Mouse (Mus musculus) CH12.LX (cell line): Measurements from ENCODE around the gene Gls. TPM values are rescaled to one million over a fixed set of nuclear protein-coding genes. Genes with fewer than 3 reads are reported as not detected.

Source experiments
- DNase-seq: peaks from one replicate; pipeline ENCODE4 v3.0.0-alpha.2; 2013; ENCODE audit errors: extremely low read depth
- H3K27ac ChIP-seq: 2 replicates; pipeline ENCODE4 v1.5.1; 2012; ENCODE audit warnings: low read depth, mild to moderate bottlenecking, control low read depth, moderate library complexity; ENCODE audit not compliant: insufficient read depth
- H3K27me3 ChIP-seq: replicated peaks from 2 replicates; pipeline ENCODE3; 2012; ENCODE audit warnings: inconsistent platforms
- H3K36me3 ChIP-seq, 2 experiments: replicated peaks in 1 of 2; 2 replicates each; pipeline versions ENCODE3 to v1.6.1; 2012; ENCODE audit warnings: inconsistent platforms in 1 of 2, low read length in 1 of 2, mild to moderate bottlenecking in 1 of 2, mixed read lengths in 1 of 2, moderate library complexity in 1 of 2; ENCODE audit not compliant: control insufficient read depth in 1 of 2, insufficient read depth in 1 of 2
- H3K4me1 ChIP-seq, 2 experiments: 2 replicates each; pipeline ENCODE4 v1.6.1; 2012; ENCODE audit warnings: inconsistent platforms in 1 of 2, moderate library complexity in 1 of 2; ENCODE audit not compliant: insufficient read depth in 2 of 2, control insufficient read depth in 1 of 2
- H3K4me2 ChIP-seq: 2 replicates; pipeline ENCODE4 v1.6.1; 2012; ENCODE audit warnings: low read depth, mild to moderate bottlenecking, control low read depth; ENCODE audit not compliant: poor library complexity, insufficient read depth, severe bottlenecking
- H3K4me3 ChIP-seq, 3 experiments: fragments of 150-350 bp in 1 of 3; sonication (generic) in 1 of 3; replicated peaks in 1 of 3; 2 replicates each; pipeline versions ENCODE3 to v1.5.1; 2011 to 2012; ENCODE audit warnings: low read depth in 2 of 3, low read length in 2 of 3, mild to moderate bottlenecking in 2 of 3, moderate library complexity in 2 of 3, control low read depth in 1 of 3, improper control_type of control experiment in 1 of 3, inconsistent platforms in 1 of 3, mixed read lengths in 1 of 3; ENCODE audit not compliant: poor library complexity in 1 of 3
- H3K79me2 ChIP-seq: replicated peaks from 2 replicates; pipeline ENCODE4 v1.6.1; 2012; ENCODE audit warnings: mild to moderate bottlenecking, moderate library complexity; ENCODE audit not compliant: control insufficient read depth, poor library complexity, insufficient read depth, severe bottlenecking; ENCODE audit errors: extremely low read depth
- H3K9ac ChIP-seq: 2 replicates; pipeline ENCODE4 v1.6.1; 2012; ENCODE audit warnings: low read depth, mild to moderate bottlenecking, control low read depth, moderate library complexity; ENCODE audit not compliant: insufficient read depth
- H3K9me3 ChIP-seq: replicated peaks from 2 replicates; pipeline ENCODE3; 2012; ENCODE audit warnings: low read length, inconsistent platforms, mixed read lengths
- CHD1 ChIP-seq: IDR thresholded peaks from 2 replicates; pipeline ENCODE4 v1.6.1; 2012; ENCODE audit warnings: low read depth, low read length, improper control_type of control experiment, inconsistent platforms
- CHD2 ChIP-seq: IDR thresholded peaks from 2 replicates; pipeline ENCODE4 v1.6.1; 2011; ENCODE audit warnings: low read length, improper control_type of control experiment
- E2F4 ChIP-seq: IDR thresholded peaks from 2 replicates; pipeline ENCODE4 v1.6.1; 2011; ENCODE audit warnings: low read depth, low read length, improper control_type of control experiment; ENCODE audit not compliant: insufficient replicate concordance
- ELF1 ChIP-seq: IDR thresholded peaks from 2 replicates; pipeline ENCODE4 v1.6.1; 2014; ENCODE audit warnings: low read depth, mild to moderate bottlenecking, inconsistent platforms, low read length, improper control_type of control experiment
- ETS1 ChIP-seq: conservative IDR thresholded peaks from 2 replicates; pipeline ENCODE4 v1.6.1; 2012; ENCODE audit warnings: low read depth, mild to moderate bottlenecking, inconsistent platforms, low read length, improper control_type of control experiment, moderate library complexity
- GABPA ChIP-seq: IDR thresholded peaks from 2 replicates; pipeline ENCODE4 v1.6.1; 2012; ENCODE audit warnings: low read depth, low read length, improper control_type of control experiment, inconsistent platforms; ENCODE audit not compliant: insufficient replicate concordance
- HCFC1 ChIP-seq: IDR thresholded peaks from 2 replicates; pipeline ENCODE4 v1.6.1; 2012; ENCODE audit warnings: low read depth, mild to moderate bottlenecking, inconsistent platforms, low read length, improper control_type of control experiment
- JUN ChIP-seq: IDR thresholded peaks from 2 replicates; pipeline ENCODE4 v1.6.1; 2011; ENCODE audit warnings: low read depth, mild to moderate bottlenecking, low read length, improper control_type of control experiment, moderate library complexity; ENCODE audit not compliant: insufficient read depth
- KAT2A ChIP-seq: IDR thresholded peaks from 2 replicates; pipeline ENCODE4 v1.6.1; 2012; ENCODE audit warnings: low read length, improper control_type of control experiment, inconsistent platforms; ENCODE audit not compliant: insufficient replicate concordance
- MAFK ChIP-seq: IDR thresholded peaks from 2 replicates; pipeline ENCODE4 v1.6.1; 2011; ENCODE audit warnings: low read length, improper control_type of control experiment; ENCODE audit not compliant: insufficient replicate concordance
- MAX ChIP-seq: IDR thresholded peaks from 2 replicates; pipeline ENCODE4 v1.6.1; 2011; ENCODE audit warnings: low read length, improper control_type of control experiment
- MAZ ChIP-seq: IDR thresholded peaks from 2 replicates; pipeline ENCODE4 v1.6.1; 2012; ENCODE audit warnings: low read depth, mild to moderate bottlenecking, inconsistent platforms, low read length, improper control_type of control experiment, moderate library complexity
- MEF2A ChIP-seq: IDR thresholded peaks from 2 replicates; pipeline ENCODE4 v1.6.1; 2014; ENCODE audit warnings: low read depth, mild to moderate bottlenecking, inconsistent platforms, low read length, improper control_type of control experiment, borderline replicate concordance
- NRF1 ChIP-seq: IDR thresholded peaks from 2 replicates; pipeline ENCODE4 v1.6.1; 2014; ENCODE audit warnings: low read depth, mild to moderate bottlenecking, inconsistent platforms, low read length, improper control_type of control experiment, moderate library complexity
- PAX5 ChIP-seq: IDR thresholded peaks from 2 replicates; pipeline ENCODE4 v1.6.1; 2012; ENCODE audit warnings: low read length, inconsistent platforms, mixed read lengths
- POLR2AphosphoS2 ChIP-seq: IDR thresholded peaks from 2 replicates; pipeline ENCODE4 v1.6.1; 2011; ENCODE audit warnings: low read depth, low read length, improper control_type of control experiment
- SMC3 ChIP-seq: IDR thresholded peaks from 2 replicates; pipeline ENCODE4 v1.6.1; 2011; ENCODE audit warnings: low read depth, low read length, improper control_type of control experiment
- TBP ChIP-seq: conservative IDR thresholded peaks from 2 replicates; pipeline ENCODE4 v1.6.1; 2011; ENCODE audit warnings: low read depth, low read length, improper control_type of control experiment
- TCF12 ChIP-seq: IDR thresholded peaks from 2 replicates; pipeline ENCODE4 v1.6.1; 2014; ENCODE audit warnings: low read depth, mild to moderate bottlenecking, inconsistent platforms, low read length, improper control_type of control experiment
- UBTF ChIP-seq: IDR thresholded peaks from 2 replicates; pipeline ENCODE4 v1.6.1; 2012; ENCODE audit warnings: low read depth, mild to moderate bottlenecking, inconsistent platforms, low read length, improper control_type of control experiment, moderate library complexity
- USF2 ChIP-seq: conservative IDR thresholded peaks from 2 replicates; pipeline ENCODE4 v1.6.1; 2011; ENCODE audit warnings: low read depth, low read length, improper control_type of control experiment
- ZC3H11A ChIP-seq: IDR thresholded peaks from 2 replicates; pipeline ENCODE4 v1.6.1; 2012; ENCODE audit warnings: low read depth, mild to moderate bottlenecking, inconsistent platforms, low read length, improper control_type of control experiment
- ZKSCAN1 ChIP-seq: IDR thresholded peaks from 2 replicates; pipeline ENCODE4 v1.6.1; 2012; ENCODE audit warnings: low read depth, inconsistent platforms, low read length, improper control_type of control experiment, borderline replicate concordance
- ZMIZ1 ChIP-seq: IDR thresholded peaks from 2 replicates; pipeline ENCODE4 v1.6.1; 2012; ENCODE audit warnings: low read depth, mild to moderate bottlenecking, inconsistent platforms, low read length, improper control_type of control experiment
- dilution Hi-C: fragments of 300-500 bp; cut with MboI; formaldehyde crosslinking; loops from 2 replicates; pipeline ENCODE4 v1.14.3; 2020; ENCODE audit warnings: low sequenced_read_pairs; ENCODE audit not compliant: extremely low pct_unique_long_range_greater_than_20kb, extremely low pct_ligation_motif_present
- in situ Hi-C: fragments of 300-500 bp; cut with MboI; formaldehyde crosslinking; loops from 3 replicates; pipeline ENCODE4 v1.14.3; 2019; ENCODE audit warnings: low sequenced_read_pairs, low pct_ligation_motif_present, low pct_unique_long_range_greater_than_20kb, mixed read lengths
- polyA plus RNA-seq: library from polyadenylated mRNA; unstranded; fragments of >175 nt; gene quantifications from 2 replicates; pipeline ENCODE4 v1.2.1, GENCODE M21; 2012; ENCODE audit warnings: low read depth; ENCODE audit not compliant: insufficient read length
- total RNA-seq, 2 experiments: library from RNA; depleted of rRNA; stranded (reverse); fragments of 300-350 nt in 1 of 2; fragments of >200 nt in 1 of 2; gene quantifications; 2 replicates each; pipeline ENCODE4 v1.2.3; 2012 to 2014

Gene Gls
- total and polyA plus RNA-seq, 3 experiments, result 107 to 182 (median 150) TPM

- in situ Hi-C loops, result no loop called here
- Histone ChIP-seq H3K27ac (no peak overlapping the region), H3K9ac (no peak overlapping the region)
These were observed 51.0 kb downstream of the Gls start for GRCm38 (mm10) chr1:52181994-52182393.

DNA sequence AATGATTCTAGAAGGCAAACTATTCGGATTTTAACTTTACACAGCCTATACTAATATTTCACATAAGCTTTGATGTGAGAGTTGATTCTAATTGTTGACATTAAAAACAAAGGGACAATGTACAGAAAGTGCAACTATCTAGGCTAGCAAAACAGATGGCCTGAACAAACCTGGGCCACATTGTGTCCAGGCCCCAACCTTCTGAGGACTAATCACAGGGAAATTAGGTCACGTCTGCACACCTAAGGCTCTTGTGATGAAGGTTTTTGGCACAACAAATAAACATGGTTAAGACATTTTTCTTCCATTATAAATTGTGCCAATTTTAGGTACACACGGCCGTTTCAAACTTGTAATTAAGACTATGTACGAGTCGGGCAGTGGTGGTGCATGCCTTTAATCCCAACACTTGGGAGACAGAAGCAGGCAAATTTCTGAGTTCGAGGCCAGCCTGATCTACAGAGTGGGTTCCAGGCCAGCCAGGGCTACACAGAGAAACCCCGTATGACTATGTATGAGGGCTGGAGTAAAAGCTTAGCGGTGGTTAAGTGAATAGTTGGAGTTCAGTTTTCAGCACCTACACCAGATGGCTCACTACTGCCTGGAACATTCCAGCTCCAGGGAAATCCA is 53.0 kb downstream of the Gls start:
- Histone ChIP-seq H3K27ac (no peak overlapping the region), H3K79me2 (no peaks in the 10 kb centered on the region), H3K4me1 (peaks cover 0 to 12% of the 10 kb centered on the region in 2 experiments; a peak in 1 of 4 replicates), H3K9me3 (no peaks in the 10 kb centered on the region), H3K4me2 (no peak overlapping the region), H3K9ac (no peak overlapping the region), H3K4me3 (no peak overlapping the region), H3K27me3 (no peaks in the 10 kb centered on the region), H3K36me3 (peaks cover 0 to 24% of the 10 kb centered on the region in 2 experiments)
- dilution Hi-C loops, result no loop called here
- in situ Hi-C loops, result no loop called here
- DNase-seq, result no peak
- TF ChIP-seq ELF1 (no peak), ETS1 (no peak), KAT2A (no peak), PAX5 (no peak), NRF1 (no peak), MAFK (no peak), ZC3H11A (no peak), JUN (no peak), TBP (no peak), UBTF (no peak), USF2 (no peak), ZMIZ1 (no peak), E2F4 (no peak), TCF12 (no peak), POLR2AphosphoS2 (no peak), HCFC1 (no peak), MAX (no peak)

More at GRCm38 (mm10) chr1:52181994-52182393, 51.0 kb downstream of the Gls start:
- Histone ChIP-seq H3K4me2 (no peak overlapping the region), H3K27me3 (no peaks in the 10 kb centered on the region), H3K9me3 (no peaks in the 10 kb centered on the region), H3K36me3 (peaks cover 0 to 27% of the 10 kb centered on the region in 2 experiments), H3K79me2 (no peaks in the 10 kb centered on the region), H3K4me1 (peaks cover 0 to 12% of the 10 kb centered on the region in 2 experiments; a peak in 1 of 4 replicates), H3K4me3 (no peak overlapping the region)
- TF ChIP-seq MAX (no peak), E2F4 (no peak), TBP (no peak), SMC3 (no peak), MAZ (no peak), CHD2 (no peak), ZC3H11A (no peak), UBTF (no peak), GABPA (no peak), USF2 (no peak), ZKSCAN1 (no peak), MEF2A (no peak), CHD1 (no peak), ZMIZ1 (no peak)
- no peak for DNase-seq
- dilution Hi-C loops, result no loop called here
